Mouse (Mus musculus): ENCODE data around the gene Lsm14b. TPM values are rescaled to one million over a fixed set of nuclear protein-coding genes. Genes with fewer than 3 reads are reported as not detected.

Gene Lsm14b
- total and polyA plus RNA-seq, 3 experiments: 12.2 to 16.5 (median 15.3) TPM

- in situ Hi-C loops (cut with MboI; ENCODE audit: low pct_ligation_motif_present, low pct_unique_long_range_greater_than_20kb, low sequenced_read_pairs) (no loop called here), dilution Hi-C loops (cut with MboI; ENCODE audit: extremely low pct_ligation_motif_present, extremely low pct_unique_long_range_greater_than_20kb, low sequenced_read_pairs) (loop anchor here (25.0 kb wide), 1 partner anchor 158 kb away; no protein-coding TSS in a partner anchor)
- DNase-seq (ENCODE audit: extremely low read depth): peak; percentile 87
- H3K4me3 ChIP-seq (replicated peaks in 1 of 3; ENCODE audit: low read depth in 2 of 3, low read length in 2 of 3, poor library complexity in 1 of 3): peak within 1 kb of the TSS; percentile 87 to 92 (median 90)
- peaks cover 14 to 40% of the 10 kb centered on the region in 2 experiments for H3K36me3 ChIP-seq (replicated peaks in 1 of 2; ENCODE audit: control insufficient read depth in 1 of 2, insufficient read depth in 1 of 2, low read length in 1 of 2)
- peaks cover 10 to 22% of the 10 kb centered on the region in 2 experiments for H3K4me1 ChIP-seq (ENCODE audit: control insufficient read depth in 1 of 2, insufficient read depth in 2 of 2)
- TF ChIP-seq ZMIZ1 (IDR thresholded peaks at IDR 0.05; ENCODE audit: low read depth, low read length) (peak; percentile 89), MEF2A (IDR thresholded peaks at IDR 0.05; ENCODE audit: borderline replicate concordance, low read depth, low read length) (0 out of 2 replicates have a peak, but pooled peaks have one; percentile 12), RCOR1 (conservative IDR thresholded peaks at IDR 0.05; ENCODE audit: low read depth, low read length) (0 out of 2 replicates have a peak, but pooled peaks have one; percentile 10), NELFE (IDR thresholded peaks at IDR 0.05; ENCODE audit: low read depth, low read length) (peak; percentile 97), ELF1 (IDR thresholded peaks at IDR 0.05; ENCODE audit: low read depth, low read length) (peak; percentile 92), POLR2AphosphoS2 (IDR thresholded peaks at IDR 0.05; ENCODE audit: low read depth, low read length) (peak; percentile 87), ZC3H11A (IDR thresholded peaks at IDR 0.05; ENCODE audit: low read depth, low read length) (no peak), CHD2 (IDR thresholded peaks at IDR 0.05; ENCODE audit: low read length) (peak; percentile 92), BHLHE40 (IDR thresholded peaks at IDR 0.05; ENCODE audit: low read depth, low read length) (peak; percentile 70), MXI1 (IDR thresholded peaks at IDR 0.05; ENCODE audit: low read depth, low read length) (peak; percentile 93), HCFC1 (IDR thresholded peaks at IDR 0.05; ENCODE audit: low read depth, low read length) (peak; percentile 89), NRF1 (IDR thresholded peaks at IDR 0.05; ENCODE audit: low read depth, low read length) (peak; percentile 95), USF2 (conservative IDR thresholded peaks at IDR 0.05; ENCODE audit: low read depth, low read length) (no peak), MYC (IDR thresholded peaks at IDR 0.05; ENCODE audit: low read depth, low read length) (peak; percentile 81), TCF12 (IDR thresholded peaks at IDR 0.05; ENCODE audit: low read depth, low read length) (peak; percentile 86), KAT2A (IDR thresholded peaks at IDR 0.05; ENCODE audit: insufficient replicate concordance, low read length) (peak; percentile 85; the same call in 1 of the 2 replicates), MAX (IDR thresholded peaks at IDR 0.05; ENCODE audit: low read length) (peak; percentile 76), POLR2A (IDR thresholded peaks at IDR 0.05; ENCODE audit: low read depth, low read length) (peak; percentile 90), ETS1 (conservative IDR thresholded peaks at IDR 0.05; ENCODE audit: low read depth, low read length) (no peak), USF1 (IDR thresholded peaks at IDR 0.05; ENCODE audit: low read depth, low read length) (no peak; the same call in 1 of the 2 replicates), ZNF384 (IDR thresholded peaks at IDR 0.05; ENCODE audit: low read depth, low read length) (no peak), CHD1 (IDR thresholded peaks at IDR 0.05; ENCODE audit: low read depth, low read length) (no peak), E2F4 (IDR thresholded peaks at IDR 0.05; ENCODE audit: insufficient replicate concordance, low read depth, low read length) (no peak), IRF4 (IDR thresholded peaks at IDR 0.05; ENCODE audit: low read depth, low read length) (peak; percentile 58; the same call in 1 of the 2 replicates), MAZ (IDR thresholded peaks at IDR 0.05; ENCODE audit: low read depth, low read length) (peak; percentile 72; the same call in 1 of the 2 replicates), SIN3A (IDR thresholded peaks at IDR 0.05; ENCODE audit: low read length) (peak; percentile 95)
- no peaks in the 10 kb centered on the region for H3K9me3 ChIP-seq (replicated peaks; ENCODE audit: low read length)
- peaks cover 4% of the 10 kb centered on the region; the same call in 1 of the 2 replicates for H3K79me2 ChIP-seq (replicated peaks; ENCODE audit: control insufficient read depth, extremely low read depth, insufficient read depth, poor library complexity, severe bottlenecking)
- H3K27ac ChIP-seq (ENCODE audit: insufficient read depth, low read depth): no peak within 1 kb of the TSS
- peak within 1 kb of the TSS; percentile 94 for H3K4me2 ChIP-seq (ENCODE audit: insufficient read depth, low read depth, poor library complexity, severe bottlenecking)
- peak within 1 kb of the TSS; percentile 86 for H3K9ac ChIP-seq (ENCODE audit: insufficient read depth, low read depth)
- no peaks in the 10 kb centered on the region for H3K27me3 ChIP-seq (replicated peaks)
These were observed 46.0 kb downstream of the Lsm14b start, which contains the start of gene Mtg2 for GRCm38 (mm10) chr2:180070481-180071453. Gene Mtg2 (plus strand): TSS chr2:180070588.
